In the genomic region with DNA sequence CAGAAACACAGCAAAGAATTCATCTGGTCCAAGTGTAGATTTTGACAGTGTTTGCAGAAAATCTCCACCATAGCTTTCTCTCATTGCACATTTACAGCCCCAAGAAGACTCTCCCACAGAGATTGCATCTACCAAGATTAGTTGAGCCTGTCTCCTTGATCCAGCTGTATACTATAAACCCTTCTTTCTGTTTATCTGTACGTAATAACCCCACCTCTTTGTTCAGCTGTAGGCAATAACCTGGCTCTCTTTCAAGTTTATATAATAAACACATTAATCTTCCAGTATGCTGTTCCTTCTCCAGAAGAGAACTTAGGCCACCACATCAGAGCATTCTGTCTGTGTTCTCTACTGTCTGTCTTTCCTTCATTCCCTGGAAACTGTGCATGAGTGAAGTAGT, we compare ENCODE assay signal across 24 mouse cellular contexts.
"Had no signal": no experiment of that assay in that cellular context is flagged by ENCODE, and none has a peak within 500 bp of the region (broad histone marks: within the 10 kb centered on the region; RNA-seq: fewer than 3 reads in every experiment).

No protein-coding gene starts in this region.

- H3K27ac ChIP-seq: gastrocnemius, adult 2 months; heart, embryonic 10.5 days; hindbrain, embryonic 10.5 days; hindbrain, embryonic 12.5 days; hindbrain, embryonic 14.5 days; layer of hippocampus, adult 2 months; limb, embryonic 13.5 days; limb, embryonic 15.5 days had no signal

- H3K9ac ChIP-seq: heart, embryonic 12.5 days; hindbrain, embryonic 12.5 days; hindbrain, embryonic 14.5 days; limb, embryonic 13.5 days; limb, embryonic 15.5 days had no signal

- H3K9me3 ChIP-seq: heart, embryonic 10.5 days; heart, embryonic 12.5 days; hindbrain, embryonic 10.5 days; hindbrain, embryonic 12.5 days; limb, embryonic 13.5 days; limb, embryonic 15.5 days had no signal

- H3K36me3 ChIP-seq: heart, embryonic 10.5 days; heart, embryonic 12.5 days; hindbrain, embryonic 10.5 days; hindbrain, embryonic 12.5 days; limb, embryonic 13.5 days; limb, embryonic 15.5 days had no signal

- H3K27me3 ChIP-seq: heart, embryonic 12.5 days; hindbrain, embryonic 12.5 days; limb, embryonic 13.5 days; limb, embryonic 15.5 days had no signal

- DNase-seq: gastrocnemius, adult 2 months; gastrocnemius, postnatal 10 days; gastrocnemius, postnatal 25 days; heart, adult 18-20 months; heart, postnatal 10 days; heart, postnatal 4 days; kidney, adult 18-20 months; kidney, adult 8-10 months; kidney, postnatal 10 days; kidney, postnatal 25 days; kidney, postnatal 4 days; layer of hippocampus, postnatal 36 days; left cerebral cortex, postnatal 4 days had no signal

- H3K4me2 ChIP-seq: heart, embryonic 12.5 days; hindbrain, embryonic 12.5 days; hindbrain, embryonic 14.5 days; limb, embryonic 13.5 days; limb, embryonic 15.5 days had no signal

- H3K4me1 ChIP-seq: heart, embryonic 10.5 days; heart, embryonic 12.5 days; hindbrain, embryonic 12.5 days; limb, embryonic 13.5 days; limb, embryonic 15.5 days had no signal

- H3K4me3 ChIP-seq: gastrocnemius, adult 2 months; heart, embryonic 10.5 days; heart, embryonic 12.5 days; hindbrain, embryonic 10.5 days; hindbrain, embryonic 12.5 days; layer of hippocampus, adult 2 months; limb, embryonic 13.5 days; limb, embryonic 15.5 days had no signal

- ATAC-seq: forebrain, embryonic 16.5 days; hindbrain, embryonic 16.5 days; inflammation-experienced regulatory T-cells, adult 6 months had no signal
